Mouse (Mus musculus): ENCODE data around the gene Slamf9.

Gene Slamf9

GRCm38 (mm10) chr1:172496030-172496429, 20.9 kb downstream of the Slamf9 start:
- TF ChIP-seq GATA4 (IDR thresholded peaks at IDR 0.05; ENCODE audit: insufficient replicate concordance, low read length) = no peak

DNA sequence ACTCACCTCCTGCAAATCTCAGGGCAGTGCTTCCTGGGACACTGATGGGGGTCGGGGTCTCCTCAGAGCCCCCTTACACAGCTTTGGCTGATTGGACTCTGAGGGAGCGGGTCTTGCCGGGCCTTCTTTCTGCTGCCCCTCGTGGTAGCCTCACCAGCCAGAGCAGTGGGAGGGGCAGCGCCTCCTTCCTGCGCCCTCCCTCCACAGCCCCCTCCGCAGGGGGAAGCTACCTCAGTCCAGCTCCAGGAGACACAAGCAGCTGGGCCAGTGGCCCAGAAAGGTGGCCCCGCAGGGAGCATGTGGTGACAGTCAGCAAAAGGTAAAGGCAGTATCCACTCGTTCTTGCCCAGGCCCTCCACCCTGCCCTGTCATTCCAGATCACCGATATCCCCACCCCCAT, 22.3 kb downstream of the Slamf9 start:
- TF ChIP-seq GATA4 (IDR thresholded peaks at IDR 0.05; ENCODE audit: insufficient replicate concordance, low read length) = no peak

DNA sequence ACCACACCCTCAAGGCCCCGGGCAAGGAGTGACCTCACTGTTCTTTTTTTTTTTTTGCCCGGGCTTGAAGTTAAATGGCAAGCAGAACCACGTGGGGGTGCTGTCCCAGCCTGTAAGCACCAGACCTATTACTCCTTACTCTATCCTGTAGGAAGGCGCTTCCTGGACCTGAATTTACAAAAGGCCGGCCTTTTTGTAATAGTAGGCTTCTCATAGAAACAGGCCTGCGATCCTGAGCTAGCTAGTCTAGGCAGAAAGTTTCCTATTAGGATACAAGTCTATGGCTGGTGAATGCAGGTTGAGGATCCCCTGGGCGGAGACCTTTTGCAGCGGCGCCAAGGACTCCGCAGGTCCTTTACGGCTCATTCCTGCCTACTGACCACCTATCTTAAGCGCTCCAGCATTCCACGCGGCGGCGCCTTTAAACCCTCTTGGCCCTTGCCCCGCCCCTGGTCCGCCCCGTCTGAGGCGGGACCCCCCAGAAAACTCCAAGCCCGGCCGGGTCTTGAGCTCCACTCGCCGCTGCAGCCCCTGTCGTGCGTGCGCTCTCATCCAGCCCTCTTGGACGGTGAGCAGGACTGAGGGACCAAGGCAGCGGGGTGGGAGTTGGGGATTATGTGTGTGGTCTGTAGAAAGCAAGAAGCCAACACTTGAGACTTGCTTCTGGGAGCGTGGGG, 24.7 kb downstream of the Slamf9 start, which contains the start of gene Tagln2:
Gene Tagln2 (plus strand): TSS at position 283 of the 677 bp plus-strand sequence.
- TF ChIP-seq GATA4 (IDR thresholded peaks at IDR 0.05; ENCODE audit: insufficient replicate concordance, low read length) = peak; percentile 48; the same call in 1 of the 2 replicates

DNA sequence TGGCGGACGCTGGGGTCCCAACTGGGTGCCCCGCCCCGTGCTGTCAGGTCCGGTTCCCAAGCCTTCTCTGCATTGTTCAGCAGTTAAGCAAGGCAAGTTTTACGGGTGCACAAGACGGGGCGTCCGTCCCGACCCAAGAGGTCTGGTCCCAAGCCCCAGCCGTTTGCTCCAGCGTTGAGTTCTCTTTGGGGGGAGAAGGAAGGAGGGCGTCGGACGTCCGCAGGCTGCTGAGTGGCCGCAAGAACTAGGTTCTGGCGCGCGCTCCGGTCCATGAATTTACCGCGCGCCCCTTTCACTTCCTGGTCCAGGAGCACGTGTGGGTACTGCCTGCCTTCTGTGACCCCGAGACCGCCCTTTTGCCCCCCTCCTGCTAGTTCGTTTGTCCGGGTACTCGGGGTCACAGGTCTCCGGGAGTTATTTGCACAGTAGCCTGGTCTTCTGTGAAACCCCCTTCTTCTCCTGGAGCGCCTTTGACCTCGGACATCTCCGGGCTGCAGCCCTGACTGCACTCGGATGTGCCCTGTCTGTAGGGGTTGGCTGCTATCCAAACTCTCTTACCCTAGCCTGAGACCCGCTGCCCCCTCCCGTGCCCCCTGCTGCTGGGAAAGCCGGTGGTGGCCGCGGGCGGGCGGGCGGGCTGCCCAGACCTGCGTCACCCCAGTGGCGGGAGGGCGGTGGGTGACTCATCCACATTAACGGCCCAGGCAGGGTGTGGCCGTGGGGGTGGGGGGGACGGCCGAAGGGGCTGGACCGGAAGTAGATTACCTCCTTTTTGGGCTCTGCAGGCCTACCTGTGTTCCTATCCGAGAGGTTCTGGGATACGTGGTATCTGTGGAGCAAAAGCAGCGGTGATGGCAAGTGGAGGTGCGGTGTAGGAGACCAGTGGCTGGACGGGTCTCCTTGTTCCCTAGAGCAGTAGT, 25.6 kb downstream of the Slamf9 start:
- TF ChIP-seq GATA4 (IDR thresholded peaks at IDR 0.05; ENCODE audit: insufficient replicate concordance, low read length) = no peak

GRCm38 (mm10) chr1:172501371-172502144, 26.4 kb downstream of the Slamf9 start:
- no peak for TF ChIP-seq GATA4 (IDR thresholded peaks at IDR 0.05; ENCODE audit: insufficient replicate concordance, low read length)

GRCm38 (mm10) chr1:172502145-172503110, 27.3 kb downstream of the Slamf9 start:
- TF ChIP-seq GATA4 (IDR thresholded peaks at IDR 0.05; ENCODE audit: insufficient replicate concordance, low read length) = no peak

DNA sequence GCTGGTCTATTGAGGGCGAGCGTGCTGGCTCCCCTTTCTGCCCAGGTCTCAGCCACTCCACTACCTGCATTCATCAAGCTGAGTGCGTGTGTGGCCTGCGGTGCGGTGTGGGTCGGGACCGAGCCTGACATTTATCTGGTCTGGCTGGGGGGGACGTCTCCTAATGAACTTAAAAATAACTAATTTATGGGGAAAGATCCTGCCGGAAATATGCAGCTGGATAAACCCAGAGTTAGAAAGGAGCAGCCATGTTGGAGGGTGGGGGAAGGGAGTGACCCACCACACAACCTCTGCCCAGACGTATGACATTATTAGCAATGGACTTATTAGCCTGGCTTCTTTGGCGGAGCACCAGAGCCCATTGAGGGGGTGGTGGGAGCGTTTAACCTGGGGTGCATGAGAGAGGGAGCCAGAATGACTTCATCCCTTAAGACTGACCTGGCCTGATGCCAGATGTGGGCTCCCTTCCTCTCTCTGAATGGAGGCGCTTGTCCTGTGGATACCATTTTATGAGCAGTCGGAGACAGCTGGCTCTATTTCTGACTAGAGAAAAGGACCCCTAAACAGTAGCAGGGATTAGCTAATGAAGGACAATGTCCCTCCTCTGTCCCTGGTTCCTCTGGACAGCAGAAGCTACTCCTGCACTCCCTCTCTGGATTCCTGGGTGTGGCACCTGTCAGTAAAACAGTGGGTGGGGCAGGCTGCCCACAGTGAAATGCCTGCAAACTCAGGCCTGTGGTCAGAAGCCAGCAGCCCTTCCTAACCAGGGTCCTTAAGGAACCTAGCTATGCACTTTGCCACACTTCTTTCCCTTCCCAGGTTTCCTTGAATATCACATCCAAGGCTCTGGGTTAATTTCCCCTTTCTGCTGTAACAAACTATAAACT, 28.2 kb downstream of the Slamf9 start:
- TF ChIP-seq GATA4 (IDR thresholded peaks at IDR 0.05; ENCODE audit: insufficient replicate concordance, low read length) = no peak

DNA sequence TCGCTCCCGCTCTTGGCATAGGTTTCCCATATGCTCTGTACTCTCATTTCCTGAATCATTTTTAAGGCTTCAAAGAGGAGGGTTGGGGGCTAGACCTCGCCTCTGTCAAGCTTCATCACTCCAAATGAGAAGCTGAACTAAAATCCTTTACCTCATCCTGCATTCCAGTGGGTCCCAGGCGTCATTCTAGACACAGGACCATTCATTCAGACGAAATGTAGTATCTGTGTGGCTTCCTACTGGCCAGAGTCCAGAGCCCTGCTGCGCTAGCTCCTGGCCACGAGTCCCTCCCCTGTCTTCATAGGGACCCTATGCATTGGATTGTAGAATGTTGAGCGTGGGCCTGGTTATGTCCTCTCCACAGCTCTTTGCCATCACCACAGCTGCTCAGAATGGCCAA, 29.6 kb downstream of the Slamf9 start:
- TF ChIP-seq GATA4 (IDR thresholded peaks at IDR 0.05; ENCODE audit: insufficient replicate concordance, low read length) = no peak

- TF ChIP-seq GATA4 (IDR thresholded peaks at IDR 0.05; ENCODE audit: insufficient replicate concordance, low read length) = no peak
Observed at GRCm38 (mm10) chr1:172507001-172507400, 31.8 kb downstream of the Slamf9 start.

GRCm38 (mm10) chr1:172507701-172508100, 32.5 kb downstream of the Slamf9 start:
- TF ChIP-seq GATA4 (IDR thresholded peaks at IDR 0.05; ENCODE audit: insufficient replicate concordance, low read length) = no peak

DNA sequence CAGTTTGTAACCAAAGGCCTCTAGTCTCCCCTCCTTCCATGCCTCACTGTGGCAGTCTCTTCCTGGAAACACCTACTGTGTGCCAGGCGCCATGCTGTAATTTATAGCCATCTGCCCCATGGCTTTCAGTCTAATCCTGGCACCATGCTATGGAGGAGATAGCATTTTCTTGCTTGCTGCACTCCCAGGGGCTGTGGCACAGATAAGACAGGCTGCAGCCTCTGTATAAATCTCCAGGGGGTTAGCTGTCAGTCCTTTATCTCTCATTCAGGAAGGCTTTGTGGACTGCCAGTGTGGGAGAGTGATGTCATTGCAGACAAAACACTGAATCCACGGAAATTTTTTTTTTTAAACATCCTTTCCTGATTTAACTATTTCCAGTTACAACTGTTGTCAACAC, 33.0 kb downstream of the Slamf9 start:
- peak; percentile 91; the same call in 1 of the 2 replicates for TF ChIP-seq GATA4 (IDR thresholded peaks at IDR 0.05; ENCODE audit: insufficient replicate concordance, low read length)

GRCm38 (mm10) chr1:172509235-172509634, 34.1 kb downstream of the Slamf9 start:
- no peak for TF ChIP-seq GATA4 (IDR thresholded peaks at IDR 0.05; ENCODE audit: insufficient replicate concordance, low read length)

DNA sequence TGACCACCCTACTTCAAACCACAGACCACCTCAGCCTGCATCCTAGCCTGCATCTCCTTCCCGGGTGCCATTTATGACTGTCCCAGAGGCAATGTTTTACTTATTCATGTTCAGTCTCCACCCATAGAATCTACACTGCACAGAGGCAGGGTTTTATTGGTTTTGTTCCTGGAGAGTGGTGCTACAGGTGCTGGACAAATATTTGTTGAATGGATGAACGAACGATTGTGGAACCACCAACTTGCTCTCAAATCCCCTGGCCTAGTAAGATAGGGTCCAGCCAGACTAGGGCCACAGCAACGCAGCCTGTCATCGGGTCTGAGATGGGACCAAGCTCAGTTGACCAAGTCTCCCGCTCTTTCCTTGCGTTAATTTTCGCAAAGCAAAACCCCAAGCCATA, 34.8 kb downstream of the Slamf9 start:
- TF ChIP-seq GATA4 (IDR thresholded peaks at IDR 0.05; ENCODE audit: insufficient replicate concordance, low read length) = no peak

All from liver, adult (tissue).